Mouse (Mus musculus) liver, postnatal 0 days (tissue): Measurements from ENCODE around the gene Plcl2. TPM values are rescaled to one million over a fixed set of nuclear protein-coding genes. Genes with fewer than 3 reads are reported as not detected.
A peak's percentile ranks its signal among the peaks of the same experiment; 100 is the strongest.

ENCODE experiments used
- ATAC-seq: fragments of 200-750 bp; cut with Nextera tagmentation; 2 replicates; pipeline ENCODE4 v1.8.0; 2017; ENCODE audit warnings: mild to moderate bottlenecking, moderate library complexity
- DNase-seq: peaks from one replicate; pipeline ENCODE4 v3.0.0-alpha.2; 2016
- H3K27ac ChIP-seq: fragments of 300-500 bp; sonication (generic); 2 replicates; pipeline ENCODE4 v1.5.1; 2014; ENCODE audit warnings: antibody characterized with exemption, moderate library complexity, mild to moderate bottlenecking, low read depth
- H3K27me3 ChIP-seq: fragments of 300-500 bp; sonication (generic); 2 replicates; pipeline ENCODE4 v1.6.1; 2014; ENCODE audit warnings: low read length, control low read depth, mixed read lengths; ENCODE audit not compliant: insufficient read depth
- H3K36me3 ChIP-seq: fragments of 300-500 bp; sonication (generic); replicated peaks from 2 replicates; pipeline ENCODE4 v1.6.1; 2014; ENCODE audit warnings: mild to moderate bottlenecking, control low read depth, low read length, moderate library complexity, mixed read lengths; ENCODE audit not compliant: insufficient read depth
- H3K4me1 ChIP-seq: fragments of 300-500 bp; sonication (generic); 2 replicates; pipeline ENCODE4 v1.6.1; 2014; ENCODE audit warnings: antibody characterized with exemption, mild to moderate bottlenecking, control low read depth; ENCODE audit not compliant: insufficient read depth
- H3K4me2 ChIP-seq: fragments of 300-500 bp; sonication (generic); 2 replicates; pipeline ENCODE4 v1.6.1; 2014; ENCODE audit warnings: low read depth, mild to moderate bottlenecking, low read length, moderate library complexity, mixed read lengths
- H3K4me3 ChIP-seq: fragments of 300-500 bp; sonication (generic); 2 replicates; pipeline ENCODE4 v1.5.1; 2014; ENCODE audit warnings: low read depth, low read length
- H3K9ac ChIP-seq: fragments of 300-500 bp; sonication (generic); replicated peaks from 2 replicates; pipeline ENCODE4 v1.6.1; 2014; ENCODE audit warnings: mild to moderate bottlenecking, moderate library complexity
- H3K9me3 ChIP-seq: fragments of 300-500 bp; sonication (generic); 2 replicates; pipeline ENCODE4 v1.6.1; 2016; ENCODE audit warnings: mild to moderate bottlenecking, control low read depth, low read length, mixed read lengths
- CTCF ChIP-seq: sonication (generic); IDR thresholded peaks from 2 replicates; pipeline ENCODE4 v1.5.1; 2016; ENCODE audit warnings: antibody characterized with exemption, low read depth
- EP300 ChIP-seq: IDR thresholded peaks from 2 replicates; pipeline ENCODE4 v1.6.1; 2016; ENCODE audit warnings: antibody characterized with exemption, low read depth, mild to moderate bottlenecking
- WGBS: fragments of 180-500 bp; shearing (Covaris S2); extraction: QIAGEN DNeasy Blood & Tissue Kit; methylation state at CpG from one replicate; pipeline ENCODE4 v1.1.7; 2014; ENCODE audit not compliant: insufficient replicate concordance; 5-methylcytosine and 5-hydroxymethylcytosine counted together
- polyA plus RNA-seq: library from polyadenylated mRNA; unstranded; fragments of >200 nt; fragmentation: Nextera tagmentation; extraction: Ambion mirVana; gene quantifications from 2 replicates; pipeline ENCODE4 v1.2.1, GENCODE M21; 2015

Gene Plcl2
- polyA plus RNA-seq, 1 experiment from 2014 or later = 1.9 TPM

GRCm38 (mm10) chr17:50470432-50471078, 38.6 kb upstream of the Plcl2 start:
- peak overlapping the region; percentile 80 for H3K27ac ChIP-seq
- WGBS = 13% methylated on average over 16 of the region's 16 CpGs
- H3K9ac ChIP-seq = peak overlapping the region; percentile 10; the same call in 1 of the 2 replicates

GRCm38 (mm10) chr17:50471230-50471629, 38.0 kb upstream of the Plcl2 start:
- no peak overlapping the region for H3K4me3 ChIP-seq
- peak; percentile 49 for DNase-seq
- peak overlapping the region; percentile 80 for H3K27ac ChIP-seq

More at GRCm38 (mm10) chr17:50470432-50471078, 38.6 kb upstream of the Plcl2 start:
- Histone ChIP-seq H3K36me3 (no peaks in the 10 kb centered on the region), H3K4me2 (peak overlapping the region; percentile 63), H3K4me1 (peaks cover 8% of the 10 kb centered on the region), H3K9me3 (no peaks in the 10 kb centered on the region), H3K4me3 (peak overlapping the region; percentile 32), H3K27me3 (no peaks in the 10 kb centered on the region)
- DNase-seq (peak; percentile 49), ATAC-seq (peak; percentile 63)
- TF ChIP-seq EP300 = peak; percentile 50; the same call in 1 of the 2 replicates
- no peak for TF ChIP-seq CTCF

GRCm38 (mm10) chr17:50477277-50477676, 31.9 kb upstream of the Plcl2 start:
- Histone ChIP-seq H3K36me3 (no peaks in the 10 kb centered on the region), H3K9ac (no peak overlapping the region), H3K4me2 (no peak overlapping the region), H3K27me3 (no peaks in the 10 kb centered on the region), H3K27ac (no peak overlapping the region), H3K4me1 (no peaks in the 10 kb centered on the region), H3K9me3 (no peaks in the 10 kb centered on the region), H3K4me3 (no peak overlapping the region)
- ATAC-seq (no peak), DNase-seq (no peak)
- TF ChIP-seq EP300 (no peak), CTCF (no peak)
- WGBS = 79% methylated on average over 4 of the region's 4 CpGs

More at GRCm38 (mm10) chr17:50471230-50471629, 38.0 kb upstream of the Plcl2 start:
- peak; percentile 68 for ATAC-seq
- H3K36me3 ChIP-seq = no peaks in the 10 kb centered on the region
- H3K9ac ChIP-seq = no peak overlapping the region
- no peak overlapping the region for H3K4me2 ChIP-seq
- no peaks in the 10 kb centered on the region for H3K9me3 ChIP-seq
- H3K27me3 ChIP-seq = no peaks in the 10 kb centered on the region
- no peak for TF ChIP-seq CTCF
- TF ChIP-seq EP300 = no peak
- H3K4me1 ChIP-seq = peaks cover 8% of the 10 kb centered on the region
- WGBS = 23% methylated on average over 3 of the region's 3 CpGs

- no peaks in the 10 kb centered on the region for H3K27me3 ChIP-seq
- TF ChIP-seq CTCF = no peak
- H3K4me2 ChIP-seq = no peak overlapping the region
- H3K36me3 ChIP-seq = no peaks in the 10 kb centered on the region
- H3K4me3 ChIP-seq = no peak overlapping the region
- no peak overlapping the region for H3K27ac ChIP-seq
- H3K4me1 ChIP-seq = no peaks in the 10 kb centered on the region
- DNase-seq (no peak), ATAC-seq (no peak)
- 70% methylated on average over 7 of the region's 7 CpGs for WGBS
- no peaks in the 10 kb centered on the region for H3K9me3 ChIP-seq
- no peak overlapping the region for H3K9ac ChIP-seq
Measured at GRCm38 (mm10) chr17:50480867-50481266, 28.3 kb upstream of the Plcl2 start.

- no peaks in the 10 kb centered on the region for H3K27me3 ChIP-seq
- no peak overlapping the region for H3K9ac ChIP-seq
- no peak overlapping the region for H3K4me2 ChIP-seq
- H3K4me1 ChIP-seq = no peaks in the 10 kb centered on the region
- no peak overlapping the region for H3K27ac ChIP-seq
- H3K36me3 ChIP-seq = no peaks in the 10 kb centered on the region
- no peak for TF ChIP-seq EP300
- 0 out of 2 replicates have a peak, but pooled peaks have one; percentile 12 for TF ChIP-seq CTCF
- 58% methylated on average over 7 of the region's 7 CpGs for WGBS
- no peak for ATAC-seq
- no peaks in the 10 kb centered on the region for H3K9me3 ChIP-seq
- H3K4me3 ChIP-seq = no peak overlapping the region
- no peak for DNase-seq
Measured at GRCm38 (mm10) chr17:50483700-50484099, 25.5 kb upstream of the Plcl2 start.

- no peak overlapping the region for H3K9ac ChIP-seq
- no peaks in the 10 kb centered on the region for H3K36me3 ChIP-seq
- ATAC-seq (no peak), DNase-seq (no peak)
- H3K27me3 ChIP-seq = no peaks in the 10 kb centered on the region
- no peak overlapping the region for H3K27ac ChIP-seq
- TF ChIP-seq EP300 (no peak), CTCF (no peak)
- 63% methylated on average over 5 of the region's 5 CpGs for WGBS
- H3K4me3 ChIP-seq = no peak overlapping the region
- no peaks in the 10 kb centered on the region for H3K9me3 ChIP-seq
- no peaks in the 10 kb centered on the region for H3K4me1 ChIP-seq
- no peak overlapping the region for H3K4me2 ChIP-seq
Measured at GRCm38 (mm10) chr17:50484981-50485380, 24.2 kb upstream of the Plcl2 start.
